Mouse (Mus musculus) effector memory CD4-positive, alpha-beta T cell, adult 5 months (primary cell): ENCODE measurements around the gene Olfr108. TPM values are rescaled to one million over a fixed set of nuclear protein-coding genes. Genes with fewer than 3 reads are reported as not detected.

Experiments
- polyA plus RNA-seq: library from polyadenylated mRNA; unstranded; fragments of 100-300 nt; shearing (Covaris generic); gene quantifications from one replicate; pipeline ENCODE4 v1.2.1, GENCODE M21; 2017

The Olfr108 gene
- polyA plus RNA-seq = not detected

GRCm38 (mm10) chr17:37445180-37445579 lies at the start of gene Olfr108:
Gene Olfr108 (plus strand): TSS chr17:37445480.

GRCm38 (mm10) chr17:37398926-37399325 lies 46.4 kb upstream of the Olfr108 start, which contains the start of gene Olfr107:
Gene Olfr107 (plus strand): TSS chr17:37399226.

GRCm38 (mm10) chr17:37458616-37459015 lies 13.3 kb downstream of the Olfr108 start, which contains the start of gene Olfr109:
Gene Olfr109 (plus strand): TSS chr17:37458916.

GRCm38 (mm10) chr17:37483452-37483851 lies 38.2 kb downstream of the Olfr108 start, which contains the start of gene H2-M2:
Gene H2-M2 (minus strand): TSS chr17:37483552.

GRCm38 (mm10) chr17:37491930-37492518 lies 46.7 kb downstream of the Olfr108 start, which contains the start of gene Olfr110:
Gene Olfr110 (plus strand): TSS chr17:37492468.

Other genes starting within 250 kb of the Olfr108 start
- not detected for gene Olfr94, start 244.5 kb upstream of the Olfr108 start, polyA plus RNA-seq
- gene Olfr95, start 232.4 kb upstream of the Olfr108 start, polyA plus RNA-seq = not detected
- not detected for gene Olfr96, start 225.3 kb upstream of the Olfr108 start, polyA plus RNA-seq
- gene Olfr97, start 208.2 kb upstream of the Olfr108 start, polyA plus RNA-seq = not detected
- not detected for gene Olfr98, start 181.7 kb upstream of the Olfr108 start, polyA plus RNA-seq
- gene H2-M3, start 175.3 kb upstream of the Olfr108 start, polyA plus RNA-seq = 86.2 TPM
- 2.2 TPM for gene Olfr99, start 162.0 kb upstream of the Olfr108 start, polyA plus RNA-seq
- gene Olfr101, start 141.2 kb upstream of the Olfr108 start, polyA plus RNA-seq = not detected
- not detected for gene Olfr102, start 128.4 kb upstream of the Olfr108 start, polyA plus RNA-seq
- not detected for gene Olfr103, start 105.8 kb upstream of the Olfr108 start, polyA plus RNA-seq
- not detected for gene Olfr104-ps, start 85.9 kb upstream of the Olfr108 start, polyA plus RNA-seq
- not detected for gene Olfr105-ps, start 66.4 kb upstream of the Olfr108 start, polyA plus RNA-seq
- gene Olfr106-ps, start 55.1 kb upstream of the Olfr108 start, polyA plus RNA-seq = not detected
- not detected for gene Olfr107, start 46.3 kb upstream of the Olfr108 start, polyA plus RNA-seq
- 0.10 TPM for gene Olfr109, start 13.4 kb downstream of the Olfr108 start, polyA plus RNA-seq
- gene H2-M2, start 38.1 kb downstream of the Olfr108 start, polyA plus RNA-seq = not detected
- not detected for gene Olfr110, start 47.0 kb downstream of the Olfr108 start, polyA plus RNA-seq
- gene Olfr111, start 62.5 kb downstream of the Olfr108 start, polyA plus RNA-seq = not detected
- not detected for gene Olfr112, start 124.0 kb downstream of the Olfr108 start, polyA plus RNA-seq
- not detected for gene Olfr113, start 132.2 kb downstream of the Olfr108 start, polyA plus RNA-seq
- gene Olfr114, start 147.3 kb downstream of the Olfr108 start, polyA plus RNA-seq = not detected
- not detected for gene Olfr115, start 181.6 kb downstream of the Olfr108 start, polyA plus RNA-seq
- gene Olfr116, start 181.7 kb downstream of the Olfr108 start, polyA plus RNA-seq = not detected
- 0.15 TPM for gene Olfr117, start 218.3 kb downstream of the Olfr108 start, polyA plus RNA-seq
- not detected for gene Olfr118, start 221.5 kb downstream of the Olfr108 start, polyA plus RNA-seq